Mouse (Mus musculus): Measurements from ENCODE around the gene Atoh8.

DNA sequence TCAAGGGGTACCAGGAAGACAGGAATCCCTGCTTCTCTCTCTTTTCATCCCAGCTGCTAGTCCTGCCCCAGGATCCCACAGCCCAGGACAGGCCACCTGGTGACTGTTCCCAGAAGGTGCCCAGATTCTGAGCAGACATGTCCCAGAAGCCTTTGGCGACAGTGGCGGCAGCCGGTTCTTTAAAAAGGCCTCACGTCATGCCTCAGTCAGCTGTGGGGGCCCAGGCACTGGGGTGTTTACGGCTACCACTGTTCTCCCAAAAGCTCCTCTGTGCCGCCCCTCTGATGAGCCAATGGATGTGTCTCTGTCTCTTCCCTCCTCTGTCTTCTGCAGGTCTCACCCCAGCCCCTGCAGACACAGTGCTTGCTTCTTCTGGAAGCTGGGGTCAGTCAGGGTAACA is 19.8 kb downstream of the Atoh8 start:
- TF ChIP-seq CTCF (IDR thresholded peaks at IDR 0.05; ENCODE audit: extremely low read depth, insufficient read length, insufficient replicate concordance, low read depth, low read length), result no peak
- TF ChIP-seq POLR2A (IDR thresholded peaks at IDR 0.05; ENCODE audit: low read depth, low read length), result no peak
